Mouse (Mus musculus) kidney, adult 18-20 months (tissue): ENCODE measurements around the gene Olfr480.

ENCODE experiments used
- DNase-seq: peaks from one replicate; pipeline ENCODE4 v3.0.0; 2021

The Olfr480 gene

DNA sequence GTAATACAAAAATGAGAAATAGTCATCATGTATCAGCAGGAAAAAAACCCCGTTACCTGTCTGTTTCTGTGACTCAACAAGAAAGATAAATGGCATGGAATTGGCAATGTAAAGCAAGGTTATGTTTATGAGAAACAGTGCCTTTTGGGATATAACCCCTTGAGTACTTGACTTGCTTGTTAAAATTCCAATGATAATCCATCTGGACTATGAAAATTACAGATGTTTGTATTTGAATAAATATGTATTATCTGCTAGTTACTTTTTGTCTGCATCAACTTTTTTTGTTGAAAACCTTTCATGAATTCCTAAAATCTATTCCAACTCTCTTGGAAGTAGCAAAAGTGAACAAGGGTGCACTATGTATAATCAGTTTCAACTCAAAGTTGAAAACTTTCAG is at the start of gene Olfr480:
Gene Olfr480, minus strand, starts transcription at position 101 of the 400 bp plus-strand sequence.
- no peak for DNase-seq

DNA sequence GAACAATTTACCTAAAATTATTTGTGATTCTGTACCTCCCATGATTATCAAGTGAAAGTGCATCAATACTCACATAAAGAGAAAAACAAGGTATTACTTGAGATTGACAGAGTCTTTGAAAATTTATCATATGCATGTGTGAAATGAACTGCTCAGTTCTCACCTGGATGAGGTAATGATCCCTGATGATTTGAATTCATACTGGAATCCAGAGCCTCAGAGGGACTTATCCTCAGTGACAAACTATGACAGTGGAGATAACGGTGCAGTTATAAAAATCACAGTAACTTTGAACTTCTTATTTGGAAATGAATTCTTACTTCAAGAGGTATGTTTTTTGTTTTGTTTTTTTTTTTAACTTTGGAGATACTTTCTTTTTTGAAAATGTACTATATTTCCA is 33.4 kb upstream of the Olfr480 start, which contains the start of gene Olfr483:
Gene Olfr483, plus strand, starts transcription at position 301 of the 400 bp plus-strand sequence.
- no peak for DNase-seq

DNA sequence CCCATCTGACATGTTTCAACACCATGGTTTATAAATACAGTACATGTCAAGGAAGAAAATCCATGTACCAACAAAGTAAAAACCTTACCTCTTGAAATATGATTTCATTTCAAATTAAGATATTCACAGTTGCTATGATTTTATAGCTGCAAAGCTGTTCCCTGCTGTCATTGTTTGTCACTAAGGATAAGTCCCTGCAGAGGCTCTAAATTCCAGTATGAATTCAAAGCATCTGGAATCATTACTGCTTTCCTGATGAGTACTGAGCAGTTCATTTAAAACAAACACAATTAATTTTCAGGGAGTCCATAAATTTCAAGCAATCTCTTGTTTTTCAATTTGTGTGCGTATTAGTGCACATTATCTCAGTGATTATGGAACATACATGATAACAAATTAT is 30.3 kb upstream of the Olfr480 start, which contains the start of gene Olfr482:
Gene Olfr482, minus strand, starts transcription at position 101 of the 400 bp plus-strand sequence.
- no peak for DNase-seq

- no peak for DNase-seq
These were observed 12.4 kb upstream of the Olfr480 start, which contains the start of gene Olfr481 for GRCm38 (mm10) chr7:108079555-108079954. Gene Olfr481, plus strand, starts transcription at chr7:108079855.

- no peak for DNase-seq
These were observed 16.8 kb downstream of the Olfr480 start, which contains the start of gene Olfr479 for GRCm38 (mm10) chr7:108050393-108050792. Gene Olfr479, plus strand, starts transcription at chr7:108050693.

GRCm38 (mm10) chr7:108033889-108034288 is 33.3 kb downstream of the Olfr480 start, which contains the start of gene Olfr478:
Gene Olfr478, minus strand, starts transcription at chr7:108033989.
- no peak for DNase-seq
